Mouse (Mus musculus): ENCODE measurements around the gene Dhdds.

Gene Dhdds

GRCm38 (mm10) chr4:133956358-133956757 lies 44.4 kb downstream of the Dhdds start:
- CTCF ChIA-PET = interaction anchor here (0.6 kb wide), 1 partner anchor 330 kb away, joined by 5 read pairs; no protein-coding TSS in a partner anchor

- CTCF ChIA-PET = no interaction called here
Measured at GRCm38 (mm10) chr4:133946736-133947135, 54.0 kb downstream of the Dhdds start.

DNA sequence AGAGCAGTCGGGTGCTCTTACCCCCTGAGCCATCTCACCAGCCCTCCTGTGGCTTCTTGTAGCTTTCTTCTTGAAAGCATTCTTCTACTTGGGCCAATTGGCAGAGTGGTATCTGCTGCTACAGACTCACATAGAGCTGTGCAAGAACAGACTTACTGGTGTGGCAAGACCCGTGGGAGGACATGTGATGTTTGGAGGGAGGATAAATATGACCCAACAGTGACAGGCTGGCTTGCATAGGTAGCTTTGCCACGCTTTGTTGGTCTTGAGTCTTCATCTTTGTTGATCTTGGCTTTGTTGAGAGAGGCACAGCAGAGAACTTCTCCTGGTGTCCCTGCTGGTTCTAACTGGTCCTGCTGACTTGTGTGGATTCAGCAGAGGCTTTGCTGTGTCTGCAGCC lies 56.9 kb downstream of the Dhdds start:
- CTCF ChIA-PET = interaction anchor here (0.6 kb wide), 1 partner anchor 1351 kb away, joined by 3 read pairs; no protein-coding TSS in a partner anchor

DNA sequence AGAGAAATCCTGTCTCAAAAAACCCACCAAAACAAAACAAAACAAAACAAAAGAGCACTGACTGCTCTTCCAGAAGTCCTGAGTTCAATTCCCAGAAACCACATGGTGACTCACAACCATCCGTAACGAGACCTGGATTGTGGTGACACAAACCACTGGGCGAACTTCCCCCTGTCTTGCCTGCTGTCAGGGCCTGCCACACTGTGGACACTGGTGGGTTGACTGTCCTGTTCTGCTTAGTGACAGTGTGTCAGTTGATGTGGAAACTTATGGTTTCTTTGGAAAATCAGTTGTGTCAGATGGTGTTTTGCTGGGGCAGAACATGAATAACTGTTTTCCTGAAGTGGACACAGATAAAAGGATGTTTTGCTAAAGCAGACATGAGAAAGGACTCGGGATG lies 58.0 kb downstream of the Dhdds start:
- CTCF ChIA-PET = no interaction called here

GRCm38 (mm10) chr4:133941576-133941975 lies 59.1 kb downstream of the Dhdds start:
- CTCF ChIA-PET = no interaction called here

DNA sequence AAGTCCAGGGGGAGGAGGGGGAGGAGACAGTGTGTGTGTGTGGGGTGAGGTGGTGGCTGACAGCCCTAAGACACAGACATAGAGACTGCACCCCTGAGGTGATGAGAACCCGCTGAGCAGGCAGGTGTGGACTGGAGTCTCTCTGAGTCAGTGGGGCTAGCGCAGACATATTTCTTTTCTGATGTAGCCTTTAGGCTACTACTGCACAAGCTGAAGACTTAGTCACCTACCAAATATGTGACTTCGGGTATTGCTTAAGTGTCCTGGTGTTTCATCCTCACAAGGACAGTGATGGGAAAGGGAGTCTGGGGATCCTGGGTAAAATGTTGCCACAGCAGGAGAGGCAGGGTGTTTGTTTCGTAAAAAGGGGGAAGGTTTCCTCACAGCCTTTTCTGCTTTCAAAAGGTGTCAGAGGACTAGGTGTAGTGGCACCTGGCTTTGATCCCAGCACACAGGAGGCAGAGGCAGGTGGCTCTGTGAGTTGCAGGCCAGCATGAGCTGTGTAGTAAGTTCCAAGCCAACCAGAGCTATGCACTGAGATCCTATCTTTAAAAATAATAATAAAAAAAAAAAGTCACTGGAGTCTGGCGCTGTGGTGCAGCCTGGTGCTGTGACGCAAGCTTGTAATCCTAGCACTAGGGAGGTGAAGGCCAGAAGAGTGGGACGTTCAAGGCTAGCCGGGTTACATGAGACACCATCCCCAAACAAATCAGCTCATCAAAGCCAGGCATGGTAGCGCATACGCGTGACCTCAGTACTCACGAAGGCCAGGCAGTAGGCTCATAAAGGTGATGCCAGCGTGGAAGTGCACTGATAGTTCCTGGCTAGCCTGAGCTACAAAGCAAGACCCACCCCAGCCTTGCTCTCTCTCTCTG lies 60.1 kb downstream of the Dhdds start:
- CTCF ChIA-PET = no interaction called here

DNA sequence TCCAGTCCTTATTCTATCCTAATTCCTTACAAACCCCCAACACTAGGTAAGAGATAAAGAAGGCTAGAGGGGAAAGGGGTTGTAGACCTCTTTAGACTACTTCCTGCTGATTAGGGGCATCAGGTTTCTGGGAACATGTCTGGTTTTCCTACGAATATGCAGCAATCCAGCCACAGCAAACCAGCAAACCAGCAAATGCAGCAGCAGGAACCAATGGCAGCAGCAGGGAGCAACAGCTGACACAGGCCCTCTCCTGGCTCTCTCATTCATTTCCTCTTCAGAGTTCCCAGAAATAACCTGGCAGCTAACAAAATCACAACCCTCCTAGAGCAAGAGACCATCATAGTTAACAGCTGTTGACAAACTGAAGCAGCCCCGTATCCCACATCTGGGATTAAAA lies 62.6 kb downstream of the Dhdds start:
- CTCF ChIA-PET = no interaction called here

DNA sequence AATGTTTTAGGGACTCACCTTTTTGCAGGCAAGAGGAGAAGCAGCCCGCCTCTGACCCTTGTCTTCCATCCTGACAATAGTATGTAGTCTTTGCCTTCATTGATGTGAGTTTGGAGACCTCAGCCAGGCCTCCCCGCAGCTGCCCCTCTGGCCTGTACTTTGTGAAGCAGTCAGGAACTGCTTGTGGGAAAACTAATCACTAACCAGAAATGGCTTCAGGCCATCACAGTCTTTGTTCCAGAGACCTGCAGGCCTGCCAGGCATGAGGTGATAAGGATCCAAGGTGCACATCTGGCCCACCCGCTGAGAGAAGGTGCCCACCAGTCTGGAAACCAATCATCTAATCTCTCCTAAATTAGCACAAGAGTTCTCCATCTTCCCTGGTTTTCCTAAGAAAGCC lies 68.9 kb downstream of the Dhdds start:
- CTCF ChIA-PET = interaction anchor here (0.6 kb wide), 3 partner anchors 25 to 265 kb away, joined by 3 to 4 read pairs (median 3); no protein-coding TSS in a partner anchor

GRCm38 (mm10) chr4:133931349-133931748 lies 69.4 kb downstream of the Dhdds start:
- CTCF ChIA-PET = interaction anchor here (0.6 kb wide), 3 partner anchors 24 to 265 kb away, joined by 3 to 4 read pairs (median 3); no protein-coding TSS in a partner anchor

DNA sequence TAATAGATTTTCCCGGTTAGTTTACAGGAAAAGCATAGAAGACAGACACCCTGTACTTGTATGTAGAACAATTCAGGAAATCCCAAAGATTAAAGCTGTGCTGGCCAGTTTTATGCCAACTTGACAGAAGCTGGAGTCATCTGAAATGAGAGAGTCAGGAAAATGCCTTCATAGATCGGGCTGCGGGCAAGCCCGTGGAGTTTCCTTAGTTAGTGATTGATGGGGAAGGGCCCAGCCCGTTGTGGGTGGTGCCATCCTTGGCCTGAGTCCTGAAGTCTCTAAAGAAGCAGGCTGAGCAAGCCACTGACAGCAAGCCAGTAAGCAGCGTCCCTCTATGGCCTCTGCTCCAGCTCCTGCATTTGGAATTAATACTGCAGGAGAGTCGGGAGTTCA lies 71.4 kb downstream of the Dhdds start:
- CTCF ChIA-PET = no interaction called here

- CTCF ChIA-PET = no interaction called here
Measured at GRCm38 (mm10) chr4:133928576-133929277, 72.0 kb downstream of the Dhdds start.

DNA sequence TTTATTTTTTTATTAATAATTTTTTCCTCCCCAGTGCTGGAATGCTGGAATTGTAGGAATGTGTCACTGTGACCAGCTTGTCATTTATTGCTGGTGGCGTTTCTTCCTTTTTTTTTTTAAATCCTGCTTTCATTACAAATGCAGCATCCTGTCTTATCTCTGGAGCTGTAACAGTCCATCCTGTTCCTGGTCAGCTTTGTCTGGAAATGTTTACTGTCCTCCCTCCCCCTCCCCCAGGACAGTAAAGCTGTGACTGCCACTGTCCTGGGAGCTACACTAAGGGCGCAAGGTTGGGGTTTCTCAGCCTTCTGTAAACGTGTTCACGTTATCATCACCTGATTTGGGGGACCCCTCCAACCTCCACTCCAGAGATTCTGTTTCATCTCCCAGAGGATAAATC lies 75.5 kb downstream of the Dhdds start:
- CTCF ChIA-PET = interaction anchor here (0.7 kb wide), 1 partner anchor 1828 kb away, joined by 3 read pairs; no protein-coding TSS in a partner anchor

DNA sequence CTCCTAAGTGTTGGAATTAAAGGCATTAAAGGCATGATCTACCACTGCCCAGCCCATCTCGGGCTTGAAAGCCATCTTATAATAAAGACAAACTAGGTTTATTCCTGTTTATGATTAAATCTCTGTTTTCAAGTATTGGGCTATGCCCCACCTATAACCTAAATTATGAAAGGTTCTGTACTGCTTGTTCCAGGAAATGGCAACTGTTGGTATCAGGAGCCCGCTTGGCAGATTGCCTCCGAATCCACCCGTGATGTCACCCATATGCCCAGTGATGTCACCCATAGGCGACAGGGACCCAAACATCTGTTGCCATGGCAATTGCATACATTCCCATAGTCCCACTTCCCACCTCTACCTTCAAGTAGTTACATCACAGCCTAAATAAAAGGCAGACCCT lies 77.0 kb downstream of the Dhdds start:
- CTCF ChIA-PET = interaction anchor here (0.5 kb wide), 1 partner anchor 129 kb away, joined by 3 read pairs; no protein-coding TSS in a partner anchor
